Mouse (Mus musculus) CH12.LX (cell line): Measurements from ENCODE around the gene Atp13a3. TPM values are rescaled to one million over a fixed set of nuclear protein-coding genes. Genes with fewer than 3 reads are reported as not detected.

Source experiments
- DNase-seq: peaks from one replicate; pipeline ENCODE4 v3.0.0-alpha.2; 2013; ENCODE audit errors: extremely low read depth
- H3K27ac ChIP-seq: 2 replicates; pipeline ENCODE4 v1.5.1; 2012; ENCODE audit warnings: low read depth, mild to moderate bottlenecking, control low read depth, moderate library complexity; ENCODE audit not compliant: insufficient read depth
- H3K27me3 ChIP-seq: replicated peaks from 2 replicates; pipeline ENCODE3; 2012; ENCODE audit warnings: inconsistent platforms
- H3K36me3 ChIP-seq, 2 experiments: replicated peaks in 1 of 2; 2 replicates each; pipeline versions ENCODE3 to v1.6.1; 2012; ENCODE audit warnings: inconsistent platforms in 1 of 2, low read length in 1 of 2, mild to moderate bottlenecking in 1 of 2, mixed read lengths in 1 of 2, moderate library complexity in 1 of 2; ENCODE audit not compliant: control insufficient read depth in 1 of 2, insufficient read depth in 1 of 2
- H3K4me1 ChIP-seq, 2 experiments: 2 replicates each; pipeline ENCODE4 v1.6.1; 2012; ENCODE audit warnings: inconsistent platforms in 1 of 2, moderate library complexity in 1 of 2; ENCODE audit not compliant: insufficient read depth in 2 of 2, control insufficient read depth in 1 of 2
- H3K4me2 ChIP-seq: 2 replicates; pipeline ENCODE4 v1.6.1; 2012; ENCODE audit warnings: low read depth, mild to moderate bottlenecking, control low read depth; ENCODE audit not compliant: poor library complexity, insufficient read depth, severe bottlenecking
- H3K4me3 ChIP-seq, 3 experiments: fragments of 150-350 bp in 1 of 3; sonication (generic) in 1 of 3; replicated peaks in 1 of 3; 2 replicates each; pipeline versions ENCODE3 to v1.5.1; 2011 to 2012; ENCODE audit warnings: low read depth in 2 of 3, low read length in 2 of 3, mild to moderate bottlenecking in 2 of 3, moderate library complexity in 2 of 3, control low read depth in 1 of 3, improper control_type of control experiment in 1 of 3, inconsistent platforms in 1 of 3, mixed read lengths in 1 of 3; ENCODE audit not compliant: poor library complexity in 1 of 3
- H3K79me2 ChIP-seq: replicated peaks from 2 replicates; pipeline ENCODE4 v1.6.1; 2012; ENCODE audit warnings: mild to moderate bottlenecking, moderate library complexity; ENCODE audit not compliant: control insufficient read depth, poor library complexity, insufficient read depth, severe bottlenecking; ENCODE audit errors: extremely low read depth
- H3K9ac ChIP-seq: 2 replicates; pipeline ENCODE4 v1.6.1; 2012; ENCODE audit warnings: low read depth, mild to moderate bottlenecking, control low read depth, moderate library complexity; ENCODE audit not compliant: insufficient read depth
- H3K9me3 ChIP-seq: replicated peaks from 2 replicates; pipeline ENCODE3; 2012; ENCODE audit warnings: low read length, inconsistent platforms, mixed read lengths
- BHLHE40 ChIP-seq: IDR thresholded peaks from 2 replicates; pipeline ENCODE4 v1.6.1; 2011; ENCODE audit warnings: mild to moderate bottlenecking, low read depth, low read length, improper control_type of control experiment
- CHD2 ChIP-seq: IDR thresholded peaks from 2 replicates; pipeline ENCODE4 v1.6.1; 2011; ENCODE audit warnings: low read length, improper control_type of control experiment
- CTCF ChIP-seq, 2 experiments: IDR thresholded peaks in 1 of 2; conservative IDR thresholded peaks in 1 of 2; 2 replicates each; pipeline ENCODE4 v1.5.1; 2011 to 2012; ENCODE audit warnings: low read depth in 2 of 2, low read length in 2 of 2, improper control_type of control experiment in 1 of 2, inconsistent platforms in 1 of 2, mild to moderate bottlenecking in 1 of 2, moderate library complexity in 1 of 2
- E2F4 ChIP-seq: IDR thresholded peaks from 2 replicates; pipeline ENCODE4 v1.6.1; 2011; ENCODE audit warnings: low read depth, low read length, improper control_type of control experiment; ENCODE audit not compliant: insufficient replicate concordance
- ELF1 ChIP-seq: IDR thresholded peaks from 2 replicates; pipeline ENCODE4 v1.6.1; 2014; ENCODE audit warnings: low read depth, mild to moderate bottlenecking, inconsistent platforms, low read length, improper control_type of control experiment
- EP300 ChIP-seq: IDR thresholded peaks from 2 replicates; pipeline ENCODE4 v1.6.1; 2011; ENCODE audit warnings: low read length, improper control_type of control experiment
- GABPA ChIP-seq: IDR thresholded peaks from 2 replicates; pipeline ENCODE4 v1.6.1; 2012; ENCODE audit warnings: low read depth, low read length, improper control_type of control experiment, inconsistent platforms; ENCODE audit not compliant: insufficient replicate concordance
- HCFC1 ChIP-seq: IDR thresholded peaks from 2 replicates; pipeline ENCODE4 v1.6.1; 2012; ENCODE audit warnings: low read depth, mild to moderate bottlenecking, inconsistent platforms, low read length, improper control_type of control experiment
- MAX ChIP-seq: IDR thresholded peaks from 2 replicates; pipeline ENCODE4 v1.6.1; 2011; ENCODE audit warnings: low read length, improper control_type of control experiment
- MYC ChIP-seq: IDR thresholded peaks from 2 replicates; pipeline ENCODE4 v1.6.1; 2011; ENCODE audit warnings: low read depth, mild to moderate bottlenecking, improper control_type of control experiment, low read length
- NRF1 ChIP-seq: IDR thresholded peaks from 2 replicates; pipeline ENCODE4 v1.6.1; 2014; ENCODE audit warnings: low read depth, mild to moderate bottlenecking, inconsistent platforms, low read length, improper control_type of control experiment, moderate library complexity
- PAX5 ChIP-seq: IDR thresholded peaks from 2 replicates; pipeline ENCODE4 v1.6.1; 2012; ENCODE audit warnings: low read length, inconsistent platforms, mixed read lengths
- RAD21 ChIP-seq: IDR thresholded peaks from 2 replicates; pipeline ENCODE4 v1.6.1; 2011; ENCODE audit warnings: low read depth, mild to moderate bottlenecking, low read length, improper control_type of control experiment, moderate library complexity
- SMC3 ChIP-seq: IDR thresholded peaks from 2 replicates; pipeline ENCODE4 v1.6.1; 2011; ENCODE audit warnings: low read depth, low read length, improper control_type of control experiment
- UBTF ChIP-seq: IDR thresholded peaks from 2 replicates; pipeline ENCODE4 v1.6.1; 2012; ENCODE audit warnings: low read depth, mild to moderate bottlenecking, inconsistent platforms, low read length, improper control_type of control experiment, moderate library complexity
- USF1 ChIP-seq: IDR thresholded peaks from 2 replicates; pipeline ENCODE4 v1.6.1; 2014; ENCODE audit warnings: low read depth, mild to moderate bottlenecking, inconsistent platforms, low read length, improper control_type of control experiment
- USF2 ChIP-seq: conservative IDR thresholded peaks from 2 replicates; pipeline ENCODE4 v1.6.1; 2011; ENCODE audit warnings: low read depth, low read length, improper control_type of control experiment
- ZMIZ1 ChIP-seq: IDR thresholded peaks from 2 replicates; pipeline ENCODE4 v1.6.1; 2012; ENCODE audit warnings: low read depth, mild to moderate bottlenecking, inconsistent platforms, low read length, improper control_type of control experiment
- dilution Hi-C: fragments of 300-500 bp; cut with MboI; formaldehyde crosslinking; loops from 2 replicates; pipeline ENCODE4 v1.14.3; 2020; ENCODE audit warnings: low sequenced_read_pairs; ENCODE audit not compliant: extremely low pct_unique_long_range_greater_than_20kb, extremely low pct_ligation_motif_present
- in situ Hi-C: fragments of 300-500 bp; cut with MboI; formaldehyde crosslinking; loops from 3 replicates; pipeline ENCODE4 v1.14.3; 2019; ENCODE audit warnings: low sequenced_read_pairs, low pct_ligation_motif_present, low pct_unique_long_range_greater_than_20kb, mixed read lengths
- polyA plus RNA-seq: library from polyadenylated mRNA; unstranded; fragments of >175 nt; gene quantifications from 2 replicates; pipeline ENCODE4 v1.2.1, GENCODE M21; 2012; ENCODE audit warnings: low read depth; ENCODE audit not compliant: insufficient read length
- total RNA-seq, 2 experiments: library from RNA; depleted of rRNA; stranded (reverse); fragments of 300-350 nt in 1 of 2; fragments of >200 nt in 1 of 2; gene quantifications; 2 replicates each; pipeline ENCODE4 v1.2.3; 2012 to 2014

Atp13a3 gene
- total and polyA plus RNA-seq, 3 experiments: 46.7 to 73.0 (median 49.9) TPM

DNA sequence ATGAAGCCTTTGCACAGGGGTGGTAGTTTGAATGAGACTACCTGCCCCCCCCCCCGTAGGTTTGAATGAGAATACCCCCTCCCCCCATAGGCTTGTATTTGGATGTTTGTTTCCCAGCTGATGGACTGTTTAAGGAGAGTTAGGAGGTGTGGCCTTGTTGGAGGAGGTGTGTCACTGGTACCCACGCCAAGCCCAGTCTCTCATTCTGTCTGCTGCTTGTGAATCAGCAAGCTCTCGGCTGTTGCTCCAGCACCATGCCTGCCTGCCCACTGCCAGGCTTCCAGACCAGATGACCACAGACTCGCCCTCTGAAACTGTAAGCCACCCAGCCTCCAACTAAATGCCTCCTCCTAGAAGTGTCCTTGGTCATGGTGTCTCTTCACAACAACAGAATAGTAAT lies 142.6 kb downstream of the Atp13a3 start:
- DNase-seq: no peak
- dilution Hi-C loops: no loop called here
- TF ChIP-seq MAX: no peak
- TF ChIP-seq UBTF: no peak
- TF ChIP-seq CHD2: no peak
- TF ChIP-seq USF1: no peak
- TF ChIP-seq NRF1: no peak
- TF ChIP-seq EP300: no peak
- no peak for TF ChIP-seq CTCF (conservative IDR thresholded peaks at IDR 0.05 in 1 of 2, IDR thresholded peaks at IDR 0.05 in 1 of 2; ENCODE audit: low read depth in 2 of 2, low read length in 2 of 2)
- TF ChIP-seq MYC: no peak
- TF ChIP-seq HCFC1: no peak
- no peak for TF ChIP-seq USF2
- TF ChIP-seq E2F4: no peak
- TF ChIP-seq ZMIZ1: no peak
- TF ChIP-seq GABPA: no peak
- TF ChIP-seq ELF1: no peak
- Histone ChIP-seq H3K4me3 (no peak overlapping the region), H3K4me2 (no peak overlapping the region), H3K9me3 (no peaks in the 10 kb centered on the region), H3K27me3 (peaks cover 1% of the 10 kb centered on the region), H3K9ac (no peak overlapping the region), H3K27ac (no peak overlapping the region), H3K79me2 (no peaks in the 10 kb centered on the region), H3K36me3 (no peaks in the 10 kb centered on the region), H3K4me1 (peaks cover 3 to 11% of the 10 kb centered on the region in 2 experiments; a peak in 3 of 4 replicates)
- in situ Hi-C loops: loop anchor here (25.0 kb wide), 2 partner anchors 799 to 1099 kb away; no protein-coding TSS in a partner anchor

DNA sequence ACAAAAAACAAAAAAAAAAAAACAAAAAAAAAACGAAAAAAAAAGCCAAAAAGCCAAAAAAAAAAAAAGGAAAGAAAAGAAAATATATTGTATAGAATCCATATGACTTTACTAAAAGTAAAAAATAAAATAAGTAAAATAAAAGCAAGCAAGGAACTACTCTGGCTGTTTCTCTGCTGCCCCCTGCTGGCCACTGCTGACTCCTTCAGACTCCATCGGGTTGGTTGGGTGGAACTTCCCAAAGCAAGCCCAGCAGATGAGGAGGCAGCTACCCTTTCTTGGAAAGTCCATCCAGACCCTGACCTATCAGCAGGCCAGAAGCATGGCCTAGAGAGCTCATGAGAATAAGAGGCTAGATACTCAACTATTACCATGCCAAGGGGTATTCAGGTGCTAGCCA lies 143.1 kb downstream of the Atp13a3 start:
- Histone ChIP-seq H3K4me2 (no peak overlapping the region), H3K9ac (no peak overlapping the region), H3K27me3 (peaks cover 1% of the 10 kb centered on the region), H3K4me3 (no peak overlapping the region), H3K36me3 (no peaks in the 10 kb centered on the region), H3K27ac (no peak overlapping the region), H3K4me1 (peaks cover 7 to 16% of the 10 kb centered on the region in 2 experiments), H3K9me3 (no peaks in the 10 kb centered on the region), H3K79me2 (no peaks in the 10 kb centered on the region)
- DNase-seq: peak; percentile 83
- dilution Hi-C loops (no loop called here), in situ Hi-C loops (loop anchor here (25.0 kb wide), 2 partner anchors 800 to 1100 kb away; no protein-coding TSS in a partner anchor)
- TF ChIP-seq PAX5: no peak
- no peak for TF ChIP-seq BHLHE40
- TF ChIP-seq CTCF (conservative IDR thresholded peaks at IDR 0.05 in 1 of 2, IDR thresholded peaks at IDR 0.05 in 1 of 2; ENCODE audit: low read depth in 2 of 2, low read length in 2 of 2): peak; percentile 88
- TF ChIP-seq RAD21: peak; percentile 57
- TF ChIP-seq SMC3: peak; percentile 72

Other genes starting within 250 kb of the Atp13a3 start
- gene Cpn2, start 138.5 kb downstream of the Atp13a3 start, total RNA-seq (2012; rRNA removed): not detected in 2 replicates
- gene Cpn2, start 138.5 kb downstream of the Atp13a3 start, total RNA-seq (2014; rRNA removed): not detected in 2 replicates
- not detected in 2 replicates for gene Cpn2, start 138.5 kb downstream of the Atp13a3 start, polyA plus RNA-seq
- gene Lrrc15, start 122.7 kb downstream of the Atp13a3 start, total RNA-seq (2012; rRNA removed): not detected in 2 replicates
- gene Lrrc15, start 122.7 kb downstream of the Atp13a3 start, total RNA-seq (2014; rRNA removed): not detected in 2 replicates
- not detected in 2 replicates for gene Lrrc15, start 122.7 kb downstream of the Atp13a3 start, polyA plus RNA-seq
- gene Gp5, start 95.2 kb downstream of the Atp13a3 start, total RNA-seq (2012; rRNA removed): 0.17 and 0.25 TPM in 2 replicates
- 0.09 TPM in 1 of 2 replicates, not detected in the other for gene Gp5, start 95.2 kb downstream of the Atp13a3 start, total RNA-seq (2014; rRNA removed)
- gene Gp5, start 95.2 kb downstream of the Atp13a3 start, polyA plus RNA-seq: 0.11 TPM in 1 of 2 replicates, not detected in the other
- gene Tmem44, start 144.9 kb upstream of the Atp13a3 start, total RNA-seq (2012; rRNA removed): 0.38 and 0.51 TPM in 2 replicates
- gene Tmem44, start 144.9 kb upstream of the Atp13a3 start, total RNA-seq (2014; rRNA removed): 0.07 and 0.16 TPM in 2 replicates
- gene Tmem44, start 144.9 kb upstream of the Atp13a3 start, polyA plus RNA-seq: 0.70 and 0.78 TPM in 2 replicates
- gene Lsg1, start 181.6 kb upstream of the Atp13a3 start, total RNA-seq (2012; rRNA removed): 58.4 and 70.8 TPM in 2 replicates
- gene Lsg1, start 181.6 kb upstream of the Atp13a3 start, total RNA-seq (2014; rRNA removed): 94.7 and 106 TPM in 2 replicates
- gene Lsg1, start 181.6 kb upstream of the Atp13a3 start, polyA plus RNA-seq: 189 and 261 TPM in 2 replicates
- gene Fam43a, start 193.7 kb upstream of the Atp13a3 start, total RNA-seq (2012; rRNA removed): 82.2 and 106 TPM in 2 replicates
- gene Fam43a, start 193.7 kb upstream of the Atp13a3 start, total RNA-seq (2014; rRNA removed): 77.1 and 82.1 TPM in 2 replicates
- gene Fam43a, start 193.7 kb upstream of the Atp13a3 start, polyA plus RNA-seq: 106 and 121 TPM in 2 replicates